Mouse (Mus musculus) retina, postnatal 1 day (tissue): ENCODE data around the gene Siglec1.

ENCODE experiments used
- DNase-seq: peaks from one replicate; pipeline ENCODE4 v3.0.0-alpha.2; 2012

Siglec1 gene

DNA sequence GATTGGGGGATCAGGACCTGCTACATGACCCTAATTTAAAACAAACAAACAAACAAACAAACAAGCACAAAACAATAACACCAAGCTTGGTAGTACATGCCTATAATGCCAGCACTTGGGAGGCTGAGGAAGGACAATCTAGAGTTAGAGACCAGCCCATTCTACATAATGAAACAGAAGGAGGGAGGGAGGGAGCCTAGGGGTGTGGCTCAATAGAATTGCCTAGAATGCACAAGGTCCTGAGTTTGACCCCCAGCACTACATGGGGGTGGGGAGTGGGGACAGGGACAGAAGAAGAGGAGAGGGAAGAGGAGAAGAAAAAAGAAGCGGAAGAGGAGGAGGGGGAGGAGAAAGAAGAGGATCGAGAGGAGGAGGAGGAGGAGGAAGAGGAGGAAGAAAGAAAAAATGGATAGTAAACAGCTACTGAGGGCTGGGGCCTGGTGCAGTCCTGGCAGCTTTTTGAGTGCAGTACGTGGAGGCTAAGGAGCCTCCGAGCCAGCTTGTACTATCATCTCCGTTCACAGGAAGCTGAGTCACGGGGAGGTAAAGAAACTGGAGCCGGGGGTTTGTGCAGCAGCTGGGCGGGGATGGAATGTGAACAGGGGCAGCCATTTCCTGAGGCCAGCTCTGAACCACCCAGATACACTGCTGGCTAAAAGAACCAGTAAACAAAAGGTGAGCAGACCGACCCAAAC, 9.7 kb upstream of the Siglec1 start:
- DNase-seq: no peak

GRCm38 (mm10) chr2:131094823-131095222, 8.3 kb upstream of the Siglec1 start:
- DNase-seq: peak; percentile 76

DNA sequence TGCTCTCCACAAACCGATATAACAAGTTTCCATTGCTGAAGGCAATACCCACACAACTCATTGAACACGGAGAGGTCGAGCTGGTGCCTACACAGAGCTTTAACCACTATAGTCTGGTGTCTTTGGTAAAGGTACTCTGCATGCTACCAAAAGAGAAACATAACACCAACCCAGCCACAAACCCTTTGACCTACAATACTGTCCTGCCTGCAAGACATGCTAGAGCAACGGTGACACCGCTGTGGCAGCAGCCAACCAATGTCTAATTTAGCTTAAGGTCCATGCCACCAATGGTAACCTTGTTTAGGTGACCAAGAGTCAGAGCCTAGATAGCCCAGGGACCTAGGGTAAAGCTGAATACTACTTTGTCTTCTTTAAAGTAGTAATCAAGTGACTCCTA, 7.0 kb upstream of the Siglec1 start:
- DNase-seq: no peak

DNA sequence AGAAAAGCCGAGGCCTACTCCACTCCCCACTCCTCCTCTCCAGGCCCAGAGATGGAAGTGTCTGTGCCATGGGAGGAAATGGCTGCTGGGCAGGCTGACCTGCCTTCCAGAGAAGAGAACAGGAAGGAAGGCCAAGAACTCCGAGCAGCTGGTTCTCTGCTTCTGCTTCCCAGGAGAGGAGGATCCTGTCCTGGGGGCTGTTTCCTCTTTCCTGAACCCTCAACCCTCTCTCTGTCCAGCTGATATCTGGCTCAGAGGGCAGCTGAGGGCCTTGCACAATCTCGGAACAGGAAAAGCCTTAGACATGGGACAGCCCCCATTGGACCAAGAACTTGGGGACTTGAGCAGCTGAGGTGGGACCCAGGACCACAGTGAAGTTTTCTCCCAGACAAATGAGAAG, 4.3 kb upstream of the Siglec1 start:
- DNase-seq: no peak

GRCm38 (mm10) chr2:131089634-131090033, 3.1 kb upstream of the Siglec1 start:
- DNase-seq: no peak

GRCm38 (mm10) chr2:131088581-131088980, 2.0 kb upstream of the Siglec1 start:
- DNase-seq: no peak

DNA sequence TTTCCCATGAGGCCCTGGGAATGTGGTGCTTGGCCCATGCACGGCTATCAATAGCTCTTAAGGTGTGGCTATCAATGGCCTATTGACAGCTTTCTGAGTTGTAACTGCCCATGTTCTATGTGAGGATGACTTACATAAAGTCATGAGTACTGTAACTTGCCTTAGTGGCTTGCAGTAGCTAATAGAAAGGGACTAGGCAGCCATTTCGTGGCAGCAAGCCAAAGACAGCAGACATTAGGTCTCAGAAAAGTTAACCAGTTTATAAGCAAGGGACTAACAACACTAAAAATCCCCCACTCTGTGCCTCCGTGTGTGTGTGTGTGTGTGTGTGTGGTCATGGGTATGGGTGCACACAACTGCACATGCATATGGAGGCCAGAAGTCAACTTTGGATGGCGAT, 2.4 kb downstream of the Siglec1 start:
- DNase-seq: no peak

- no peak for DNase-seq
Observed at GRCm38 (mm10) chr2:131080507-131080906, 6.1 kb downstream of the Siglec1 start.

DNA sequence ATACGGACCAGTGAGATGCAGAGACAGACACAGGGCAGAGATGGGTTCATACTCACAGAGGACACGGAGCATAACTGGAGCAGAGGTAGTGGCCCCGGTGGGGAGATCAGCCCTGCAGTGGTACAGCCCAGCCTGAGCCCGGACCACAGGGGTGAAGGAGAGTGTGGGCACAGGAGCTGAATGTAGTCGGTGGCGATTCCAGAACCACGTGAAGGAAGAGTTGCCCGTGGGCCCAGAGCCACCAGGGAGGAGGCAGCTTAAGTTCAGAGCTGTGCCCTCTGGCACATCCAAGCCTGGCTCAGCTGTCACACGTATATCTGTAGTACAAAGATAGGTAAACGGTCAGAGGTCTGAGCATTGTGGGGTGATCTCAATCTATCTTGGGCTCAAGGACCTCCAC, 14.0 kb downstream of the Siglec1 start:
- DNase-seq: no peak

GRCm38 (mm10) chr2:131067481-131067880, 19.1 kb downstream of the Siglec1 start:
- DNase-seq: no peak

DNA sequence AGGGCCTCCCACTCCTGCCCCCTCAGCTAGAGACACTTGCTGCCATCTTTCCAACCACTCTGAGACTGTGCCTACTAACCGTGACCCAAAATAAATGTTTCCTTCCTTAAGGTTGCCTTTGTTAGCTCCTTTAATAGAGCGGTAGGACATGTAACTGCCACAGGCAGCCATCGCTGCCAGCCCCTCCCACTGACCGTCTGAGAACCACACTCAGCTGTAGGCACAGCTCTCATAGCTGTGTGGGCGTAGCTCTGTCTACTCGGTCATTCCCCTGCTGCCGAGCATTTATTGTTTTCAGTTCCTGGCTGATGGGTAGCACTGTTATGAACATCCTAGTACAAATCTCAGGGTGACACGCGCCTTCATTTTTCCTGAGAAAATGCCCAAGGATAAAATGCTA, 20.2 kb downstream of the Siglec1 start:
- DNase-seq: no peak

DNA sequence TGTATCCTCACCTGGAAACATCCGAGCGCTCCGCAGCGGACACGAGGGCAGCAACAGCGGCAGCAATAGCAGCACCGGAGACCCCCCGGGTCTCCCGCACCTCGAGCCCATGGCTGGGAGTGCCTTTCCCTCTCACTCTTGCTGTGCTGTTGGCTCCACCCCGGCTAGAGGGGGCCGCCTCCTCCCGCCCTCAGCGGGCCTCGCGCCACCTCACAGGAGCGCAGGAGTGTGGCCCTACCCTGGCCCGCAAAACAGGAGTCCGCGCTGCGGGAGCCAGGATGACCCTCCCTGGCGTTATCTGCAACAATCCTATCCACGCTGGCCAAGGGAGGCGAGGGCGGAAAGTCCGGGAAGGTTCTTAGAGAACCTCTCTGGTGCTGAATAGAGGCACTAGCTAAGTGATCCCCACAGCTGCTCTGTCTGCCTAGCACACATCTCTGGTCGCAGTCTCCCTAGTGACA, 23.1 kb downstream of the Siglec1 start, which contains the start of gene Adam33:
Gene Adam33, minus strand, starts transcription at position 411 of the 461 bp plus-strand sequence.
- peak; percentile 42 for DNase-seq

GRCm38 (mm10) chr2:131061607-131062006, 25.0 kb downstream of the Siglec1 start:
- DNase-seq: no peak

- no peak for DNase-seq
Observed at GRCm38 (mm10) chr2:131060784-131061183, 25.8 kb downstream of the Siglec1 start.

DNA sequence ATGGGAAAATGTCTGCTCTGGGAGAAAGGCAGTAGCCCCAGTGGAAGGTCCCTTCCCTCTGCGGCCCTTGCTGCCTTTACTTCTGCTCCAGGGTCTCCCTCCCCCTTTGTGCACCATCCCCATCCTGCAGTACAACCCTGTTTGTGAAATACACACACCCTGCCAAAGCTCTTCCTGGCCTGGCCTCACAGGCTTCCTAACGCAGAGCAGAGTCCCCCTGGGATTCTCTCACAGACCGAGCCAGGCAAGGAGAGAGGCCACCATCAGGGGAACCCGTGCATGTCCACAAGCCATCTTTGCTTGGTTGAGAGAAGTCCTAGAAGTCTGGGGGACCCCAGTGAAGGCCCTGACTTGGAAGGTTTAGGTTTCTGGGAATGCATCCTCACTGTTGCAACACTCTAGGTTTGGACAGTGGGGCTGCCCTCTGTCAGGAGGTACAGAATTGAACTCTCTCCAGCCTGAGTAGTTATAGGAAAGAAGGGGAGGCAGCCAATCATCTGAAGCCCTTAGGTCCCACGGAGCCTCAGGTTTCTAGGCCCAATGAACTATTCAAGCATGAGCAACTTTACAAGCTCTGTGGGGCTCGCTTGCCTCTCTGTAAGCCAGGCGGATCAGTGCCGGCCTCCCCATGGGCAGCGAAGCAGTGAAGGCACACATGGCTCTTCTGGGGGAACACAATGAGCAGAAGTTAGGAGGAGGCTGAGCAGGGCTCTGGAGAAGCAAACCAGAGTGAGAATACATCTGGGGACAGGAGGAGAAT, 26.6 kb downstream of the Siglec1 start:
- DNase-seq: no peak

GRCm38 (mm10) chr2:131059377-131059776, 27.2 kb downstream of the Siglec1 start:
- no peak for DNase-seq

DNA sequence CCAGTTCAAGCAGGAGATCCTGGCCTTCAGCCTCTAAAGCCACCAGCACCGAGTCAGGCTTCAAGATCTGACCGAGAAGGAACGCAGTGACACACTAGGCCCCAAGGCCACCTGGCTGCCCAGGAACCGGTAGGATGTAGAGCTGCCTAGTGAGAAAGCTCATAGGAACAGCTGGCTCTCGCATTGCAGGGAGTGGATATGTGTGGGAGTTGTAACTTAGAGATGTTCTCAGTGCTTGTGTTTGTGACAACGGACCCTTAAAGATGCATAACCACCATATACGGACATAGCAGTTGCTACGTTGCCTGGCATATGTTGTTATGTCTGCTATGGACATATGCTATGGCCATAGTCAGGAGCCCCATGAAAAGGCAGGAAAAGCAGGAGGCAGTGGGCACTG, 27.9 kb downstream of the Siglec1 start:
- no peak for DNase-seq

GRCm38 (mm10) chr2:131056191-131056590, 30.4 kb downstream of the Siglec1 start:
- peak; percentile 63 for DNase-seq

DNA sequence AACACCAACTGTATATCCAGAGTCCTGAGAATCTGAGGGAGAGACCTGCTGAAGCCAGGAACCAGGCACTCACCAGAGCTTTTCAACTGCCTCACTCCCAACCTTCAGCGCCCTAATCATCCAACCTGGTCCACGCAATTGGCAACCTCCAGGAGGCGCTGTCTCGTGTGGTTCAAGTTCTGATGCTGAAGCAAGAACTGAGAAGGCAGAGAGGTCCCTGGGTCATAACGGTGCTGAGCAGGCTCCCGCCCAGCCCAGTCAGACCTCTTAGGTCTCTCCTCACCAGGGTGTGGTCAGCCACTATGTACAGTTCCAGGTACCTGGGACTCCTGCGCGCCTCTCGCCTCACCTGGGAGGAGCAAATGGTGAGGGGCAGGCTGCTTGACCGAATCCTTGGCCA, 30.9 kb downstream of the Siglec1 start:
- peak; percentile 76 for DNase-seq

DNA sequence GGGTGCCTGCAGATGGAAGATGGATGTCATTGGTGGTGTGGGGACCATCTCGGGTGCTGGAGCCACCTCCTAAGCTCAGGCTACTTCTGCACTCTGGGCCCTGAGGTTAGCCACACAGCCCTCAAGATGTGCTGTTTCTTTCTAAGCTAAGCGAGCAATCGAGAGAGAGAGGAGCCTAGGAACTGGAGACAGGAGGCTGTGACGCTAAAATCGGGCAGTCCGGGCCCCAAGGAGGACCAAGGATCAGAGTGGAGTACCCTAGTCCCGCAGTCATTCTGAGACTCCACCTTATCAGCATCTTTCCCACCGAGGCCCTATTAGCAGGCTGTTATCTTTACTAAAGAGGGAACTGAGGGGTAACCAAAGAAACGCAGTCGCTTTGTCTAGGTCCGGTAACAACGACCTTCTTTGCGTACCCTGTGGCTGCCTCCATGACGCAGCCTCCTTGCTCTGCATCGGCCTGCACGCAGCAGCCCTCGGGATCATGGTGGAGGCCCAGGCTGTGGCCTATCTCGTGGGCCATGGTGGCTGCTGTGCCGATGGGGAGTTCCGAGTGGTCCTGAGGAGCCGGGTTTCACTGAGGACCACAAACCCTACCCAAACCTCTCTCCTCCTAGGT, 31.8 kb downstream of the Siglec1 start:
- DNase-seq: no peak

GRCm38 (mm10) chr2:131053851-131054645, 32.5 kb downstream of the Siglec1 start:
- DNase-seq: no peak

- DNase-seq: no peak
Observed at GRCm38 (mm10) chr2:131052862-131053418, 33.6 kb downstream of the Siglec1 start.

- DNase-seq: no peak
Observed at GRCm38 (mm10) chr2:131052043-131052442, 34.5 kb downstream of the Siglec1 start.
